Mouse (Mus musculus) lung, adult 2 months (tissue): ENCODE measurements at regions not wholly inside any gene's neighbourhood (a gene's known extent, or its start where the extent isn't known, plus 50 kb on each side); places are given as distances from the start of the nearest gene placed in this dataset.

Source experiments
- CTCF ChIP-seq: fragments of 200-500 bp; IDR thresholded peaks from 2 replicates; pipeline ENCODE4 v1.5.1; 2011; ENCODE audit warnings: mild to moderate bottlenecking, low read length, control low read depth; ENCODE audit not compliant: insufficient read depth
- POLR2A ChIP-seq: fragments of 200-500 bp; IDR thresholded peaks from 2 replicates; pipeline ENCODE4 v1.6.1; 2011; ENCODE audit warnings: low read depth, mild to moderate bottlenecking, control low read depth, low read length, borderline replicate concordance; ENCODE audit errors: extremely low read depth

GRCm38 (mm10) chr10:83861574-83862190 lies 139.0 kb downstream of the 1500009L16Rik start:
- TF ChIP-seq CTCF (no peak), POLR2A (no peak)
